13 mouse cellular contexts compared by ENCODE assay signal in the genomic region with DNA sequence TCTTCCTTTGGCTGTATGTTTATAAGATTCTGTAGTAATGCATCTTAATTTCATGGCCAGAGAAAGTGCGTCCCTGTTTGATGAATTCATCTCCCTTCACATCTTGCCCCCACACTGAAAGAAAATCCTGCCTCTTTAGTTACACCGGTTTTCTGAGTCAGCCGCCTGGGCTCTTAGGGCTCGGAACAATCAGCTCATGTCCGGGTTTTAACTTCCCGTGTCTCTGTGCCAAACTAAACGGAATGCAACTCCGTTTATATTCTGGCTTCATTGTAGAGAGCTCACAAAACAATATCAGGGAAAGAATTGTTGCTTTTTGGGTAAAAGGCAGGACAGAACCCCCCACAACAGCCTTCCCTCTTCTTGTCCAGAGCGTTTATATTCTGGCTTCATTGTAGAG. TPM values are rescaled to one million over a fixed set of nuclear protein-coding genes. Genes with fewer than 3 reads are reported as not detected.
DNase-seq lines count a peak whose midpoint lies in the region; ATAC-seq and TF ChIP-seq lines count a peak whose summit lies in the region.
"Had no signal": no experiment of that assay in that cellular context is flagged by ENCODE, and none has a peak within 500 bp of the region (broad histone marks: within the 10 kb centered on the region; RNA-seq: fewer than 3 reads in every experiment).

No protein-coding gene starts in this region.

- no peaks in the 10 kb centered on the region; the same call in 1 of the 2 replicates for H3K4me1 ChIP-seq in heart, embryonic 10.5 days
- H3K4me1 ChIP-seq in heart, embryonic 14.5 days (ENCODE audit: control insufficient read depth in 2 of 2, insufficient read depth in 2 of 2, low read length in 2 of 2), result no peaks in the 10 kb centered on the region; a peak in 1 of 4 replicates
- no peaks in the 10 kb centered on the region for H3K4me1 ChIP-seq in lung, embryonic 14.5 days (ENCODE audit: insufficient read depth)
- no peaks in the 10 kb centered on the region for H3K4me1 ChIP-seq in lung, postnatal 0 days (ENCODE audit: insufficient read depth, low read depth, low read length)
- H3K4me1 ChIP-seq in embryonic facial prominence, embryonic 14.5 days (ENCODE audit: control insufficient read depth, insufficient read depth, low read length), result 0 out of 2 replicates have a peak, but pooled peaks cover 3% of the 10 kb centered on the region
- H3K4me1 ChIP-seq: embryonic facial prominence, embryonic 12.5 days had no signal

- H3K36me3 ChIP-seq in heart, embryonic 10.5 days, result peaks cover 37% of the 10 kb centered on the region
- H3K36me3 ChIP-seq in heart, embryonic 14.5 days (ENCODE audit: control insufficient read depth, insufficient read depth, low read length), result peaks cover 34% of the 10 kb centered on the region
- peaks cover 41% of the 10 kb centered on the region for H3K36me3 ChIP-seq in lung, embryonic 14.5 days (ENCODE audit: insufficient read depth)
- H3K36me3 ChIP-seq in lung, postnatal 0 days (ENCODE audit: insufficient read depth, low read length), result 0 out of 2 replicates have a peak, but pooled peaks cover 7% of the 10 kb centered on the region
- peaks cover 37% of the 10 kb centered on the region for H3K36me3 ChIP-seq in embryonic facial prominence, embryonic 14.5 days (ENCODE audit: control insufficient read depth, insufficient read depth, low read length)

- H3K4me3 ChIP-seq in heart, embryonic 10.5 days, result no peak overlapping the region
- no peak overlapping the region for H3K4me3 ChIP-seq in heart, embryonic 14.5 days (ENCODE audit: control insufficient read depth in 1 of 2, insufficient read depth in 1 of 2, low read depth in 1 of 2, low read length in 2 of 2)
- no peak overlapping the region for H3K4me3 ChIP-seq in lung, embryonic 14.5 days (ENCODE audit: low read depth, low read length)
- no peak overlapping the region for H3K4me3 ChIP-seq in lung, postnatal 0 days (ENCODE audit: low read depth, low read length)
- H3K4me3 ChIP-seq in embryonic facial prominence, embryonic 14.5 days (ENCODE audit: low read depth, low read length), result no peak overlapping the region
- H3K4me3 ChIP-seq: embryonic facial prominence, embryonic 12.5 days; forebrain, embryonic 13.5 days; hindbrain, embryonic 13.5 days had no signal

- intact Hi-C loops in heart, postnatal 36 days (cut with DNase I), result no loop called here

- H3K4me2 ChIP-seq in heart, embryonic 14.5 days (ENCODE audit: low read length), result 0 out of 2 replicates have a peak overlapping the region, but pooled peaks have one; percentile 29
- H3K4me2 ChIP-seq in lung, embryonic 14.5 days, result no peak overlapping the region
- H3K4me2 ChIP-seq in lung, postnatal 0 days (replicated peaks; ENCODE audit: low read depth, low read length), result no peak overlapping the region
- no peak overlapping the region for H3K4me2 ChIP-seq in embryonic facial prominence, embryonic 14.5 days (ENCODE audit: low read depth, low read length)
- H3K4me2 ChIP-seq: embryonic facial prominence, embryonic 12.5 days; forebrain, embryonic 13.5 days; hindbrain, embryonic 13.5 days had no signal

- DNase-seq in heart, adult 11 months, result peak; percentile 82
- no peak for DNase-seq in heart, embryonic 10.5 days (ENCODE audit: low spot score)
- DNase-seq in heart, postnatal 36 days, result no peak
- DNase-seq in lung, embryonic 14.5 days, result peak; percentile 32
- DNase-seq in lung, postnatal 0 days (ENCODE audit: low spot score), result no peak
- DNase-seq in embryonic facial prominence, embryonic 14.5 days (ENCODE audit: low spot score), result peak; percentile 48
- DNase-seq: adrenal gland, adult 8-10 months; kidney, adult 11 months had no signal

- 79% methylated on average over 9 of the region's 9 CpGs for WGBS in heart, embryonic 10.5 days
- 59% methylated on average over 9 of the region's 9 CpGs for WGBS in heart, embryonic 14.5 days
- WGBS in lung, embryonic 14.5 days, result 68% methylated on average over 9 of the region's 9 CpGs
- WGBS in lung, postnatal 0 days, result 62% methylated on average over 9 of the region's 9 CpGs
- WGBS in embryonic facial prominence, embryonic 14.5 days, result 63% methylated on average over 9 of the region's 9 CpGs

- TF ChIP-seq CTCF in lung, embryonic 14.5 days (IDR thresholded peaks at IDR 0.05; ENCODE audit: low read depth), result no peak
- TF ChIP-seq CTCF in lung, postnatal 0 days (IDR thresholded peaks at IDR 0.05), result no peak

- H3K27ac ChIP-seq in heart, embryonic 10.5 days, result no peak overlapping the region
- H3K27ac ChIP-seq in heart, embryonic 14.5 days (replicated peaks in 1 of 2; ENCODE audit: control insufficient read depth in 1 of 2, insufficient read depth in 1 of 2, low read depth in 2 of 2, low read length in 2 of 2), result peak overlapping the region; percentile 62 to 84
- H3K27ac ChIP-seq in lung, embryonic 14.5 days (ENCODE audit: low read depth), result no peak overlapping the region
- H3K27ac ChIP-seq in lung, postnatal 0 days (ENCODE audit: low read length), result no peak overlapping the region
- H3K27ac ChIP-seq in embryonic facial prominence, embryonic 14.5 days (replicated peaks; ENCODE audit: low read depth, low read length), result no peak overlapping the region; the same call in 1 of the 2 replicates
- H3K27ac ChIP-seq: embryonic facial prominence, embryonic 12.5 days; forebrain, embryonic 13.5 days; hindbrain, embryonic 13.5 days; hindbrain, postnatal 0 days had no signal

- ATAC-seq in heart, embryonic 14.5 days (ENCODE audit: insufficient number of reproducible peaks, insufficient read depth, low FRiP score, low read depth), result no peak
- ATAC-seq in lung, embryonic 14.5 days (ENCODE audit: insufficient read depth), result no peak
- ATAC-seq in lung, postnatal 0 days, result no peak
- ATAC-seq in embryonic facial prominence, embryonic 14.5 days (ENCODE audit: low read depth), result no peak
- ATAC-seq: forebrain, embryonic 13.5 days had no signal

- H3K9ac ChIP-seq in heart, embryonic 14.5 days (ENCODE audit: low read length), result no peak overlapping the region
- H3K9ac ChIP-seq in lung, embryonic 14.5 days, result no peak overlapping the region
- no peak overlapping the region for H3K9ac ChIP-seq in lung, postnatal 0 days (replicated peaks; ENCODE audit: low read depth)
- H3K9ac ChIP-seq in embryonic facial prominence, embryonic 14.5 days (ENCODE audit: low read depth, low read length), result no peak overlapping the region
- H3K9ac ChIP-seq: embryonic facial prominence, embryonic 12.5 days; forebrain, embryonic 13.5 days; hindbrain, embryonic 13.5 days had no signal

- no peak for TF ChIP-seq EP300 in lung, postnatal 0 days (IDR thresholded peaks at IDR 0.05)

- no peaks in the 10 kb centered on the region for H3K9me3 ChIP-seq in heart, embryonic 10.5 days
- no peaks in the 10 kb centered on the region for H3K9me3 ChIP-seq in heart, embryonic 14.5 days (ENCODE audit: control insufficient read depth, low read length)
- no peaks in the 10 kb centered on the region for H3K9me3 ChIP-seq in lung, embryonic 14.5 days (ENCODE audit: low read depth, low read length)
- no peaks in the 10 kb centered on the region for H3K9me3 ChIP-seq in lung, postnatal 0 days (ENCODE audit: low read length)
- no peaks in the 10 kb centered on the region for H3K9me3 ChIP-seq in embryonic facial prominence, embryonic 14.5 days (ENCODE audit: control insufficient read depth, low read length)
- H3K9me3 ChIP-seq: embryonic facial prominence, embryonic 12.5 days; forebrain, embryonic 13.5 days; hindbrain, embryonic 13.5 days had no signal

- no peaks in the 10 kb centered on the region for H3K27me3 ChIP-seq in heart, embryonic 10.5 days (ENCODE audit: insufficient read depth, poor library complexity, severe bottlenecking)
- no peaks in the 10 kb centered on the region for H3K27me3 ChIP-seq in heart, embryonic 14.5 days (ENCODE audit: control insufficient read depth, insufficient read depth, low read length)
- H3K27me3 ChIP-seq in lung, embryonic 14.5 days (ENCODE audit: insufficient read depth, low read length), result no peaks in the 10 kb centered on the region
- H3K27me3 ChIP-seq in lung, postnatal 0 days (replicated peaks; ENCODE audit: insufficient read depth, low read length), result no peaks in the 10 kb centered on the region
- H3K27me3 ChIP-seq in embryonic facial prominence, embryonic 14.5 days (replicated peaks; ENCODE audit: control insufficient read depth, insufficient read depth, low read length), result no peaks in the 10 kb centered on the region
- H3K27me3 ChIP-seq: embryonic facial prominence, embryonic 12.5 days; forebrain, embryonic 13.5 days; hindbrain, embryonic 13.5 days had no signal

RNA-seq across cellular contexts. Expression of gene Clstn1, which starts 42.5 kb away (rescaled TPM):
- polyA plus RNA-seq in heart, embryonic 10.5 days (2016; fragmentation: Nextera tagmentation; extraction: Ambion mirVana), result 19.1 and 23.3 TPM in 2 replicates
- 18.2 and 18.5 TPM in 2 replicates for polyA plus RNA-seq in heart, embryonic 14.5 days (2014; fragmentation: Nextera tagmentation; extraction: Ambion mirVana)
- total RNA-seq in heart, postnatal 36 days (2021), result 10 to 100 TPM; 89.5 to 92.1 TPM
- polyA plus RNA-seq in lung, embryonic 14.5 days (2014; fragmentation: Nextera tagmentation; extraction: Ambion mirVana), result 45.3 and 45.7 TPM in 2 replicates
- 43.6 and 48.7 TPM in 2 replicates for polyA plus RNA-seq in lung, postnatal 0 days (2015; fragmentation: Nextera tagmentation; extraction: Ambion mirVana)
- 51.4 and 52.0 TPM in 2 replicates for polyA plus RNA-seq in embryonic facial prominence, embryonic 14.5 days (2014; fragmentation: Nextera tagmentation; extraction: Ambion mirVana)

Comparison
In these comparisons a context has a peak if more than half of its experiments do, and no peak if none do; other contexts are left out.
1. DNase-seq: peak in heart, adult 11 months (single experiment), lung, embryonic 14.5 days (single experiment) and embryonic facial prominence, embryonic 14.5 days (single experiment); none in heart, embryonic 10.5 days (single experiment), heart, postnatal 36 days (0 of 2) and lung, postnatal 0 days (single experiment).
2. H3K27ac ChIP-seq: peak in heart, embryonic 14.5 days (2 of 2); none in heart, embryonic 10.5 days (single experiment), lung, embryonic 14.5 days (single experiment), lung, postnatal 0 days (single experiment) and embryonic facial prominence, embryonic 14.5 days (single experiment).